Mouse (Mus musculus): Measurements from ENCODE around the gene Socs4.

DNA sequence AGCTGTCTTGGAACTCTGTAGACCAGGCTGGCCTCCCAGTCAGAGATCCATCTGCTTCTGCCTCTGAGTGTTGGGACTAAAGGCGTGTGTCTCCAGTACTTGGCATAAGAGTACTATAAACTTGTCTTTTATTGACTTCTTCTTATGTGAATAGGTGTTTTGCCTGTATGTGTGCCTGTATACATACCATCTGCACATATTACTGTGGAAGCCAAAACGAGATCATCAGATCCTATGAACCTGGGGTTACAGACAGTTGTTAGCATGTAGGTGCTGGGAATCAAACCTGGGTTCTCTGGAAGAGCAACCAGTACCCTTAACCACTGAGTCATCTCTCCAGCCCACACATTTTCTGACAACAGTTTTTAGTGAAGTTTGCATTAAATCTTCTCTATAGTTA, 7.0 kb upstream of the Socs4 start:
- TF ChIP-seq CTCF (conservative IDR thresholded peaks at IDR 0.05; ENCODE audit: low read length), result no peak
- no peak for TF ChIP-seq POU5F1 (IDR thresholded peaks at IDR 0.05; ENCODE audit: borderline replicate concordance, low read length)
